Mouse (Mus musculus) cerebellum, adult 2 months (tissue): ENCODE measurements around the gene Stam2.

Experiments
- CTCF ChIP-seq: fragments of 200-500 bp; IDR thresholded peaks from 2 replicates; pipeline ENCODE4 v1.5.1; 2011; ENCODE audit warnings: low read depth, mild to moderate bottlenecking, control low read depth, low read length, moderate library complexity, borderline replicate concordance; ENCODE audit not compliant: insufficient read depth
- POLR2A ChIP-seq: fragments of 200-500 bp; IDR thresholded peaks from 2 replicates; pipeline ENCODE4 v1.6.1; 2011; ENCODE audit warnings: low read length, control low read depth, borderline replicate concordance; ENCODE audit not compliant: insufficient read depth

- TF ChIP-seq CTCF (no peak), POLR2A (no peak)
These were observed 41.7 kb downstream of the Stam2 start for GRCm38 (mm10) chr2:52700352-52700751.
